Mouse (Mus musculus): Measurements from ENCODE around the gene Hat1.
"Not testable (repeated sequence)": the region's sequence is repeated elsewhere in the genome, so short reads cannot be mapped to it uniquely, and the experiment has no call there.

Hat1 gene

DNA sequence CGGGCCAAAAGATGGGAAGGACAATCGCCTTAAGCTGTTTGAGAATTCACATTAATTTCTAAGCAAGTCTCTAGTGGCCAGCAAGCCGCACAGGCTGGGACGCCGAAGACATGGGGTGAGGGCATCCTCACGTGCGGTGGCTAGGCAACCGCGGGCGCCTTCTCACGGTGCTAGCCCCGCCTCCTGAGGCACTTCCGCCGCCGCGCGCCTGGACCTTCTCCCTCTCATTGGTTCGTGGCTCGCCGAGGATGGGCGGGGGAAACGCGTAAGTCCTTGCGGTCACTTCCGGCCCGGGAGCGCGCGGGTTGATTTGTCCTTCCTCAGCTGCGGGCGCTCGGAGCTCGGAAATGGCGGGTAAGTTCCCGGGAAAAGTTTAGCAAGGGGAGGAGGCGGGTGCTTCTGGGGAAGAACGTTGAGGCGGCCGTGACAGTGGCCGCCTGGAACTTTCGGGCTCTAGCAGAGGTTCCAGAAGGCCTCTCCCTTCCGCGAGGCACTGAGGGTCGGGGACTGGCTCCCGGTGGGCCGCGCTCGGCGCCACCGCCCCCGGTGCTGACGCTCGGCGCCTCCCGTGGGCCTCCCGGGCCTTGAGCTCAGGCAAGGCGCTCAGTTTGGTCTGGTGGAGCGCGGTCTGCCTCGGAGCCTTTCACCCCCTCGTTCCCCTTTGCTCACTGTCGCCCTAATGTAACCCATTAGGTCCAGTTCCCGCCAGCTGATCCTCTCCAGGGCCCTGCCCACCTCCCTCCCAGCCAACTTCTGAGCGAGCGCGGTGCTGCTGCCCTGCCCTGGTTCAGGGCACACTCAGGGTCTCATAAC lies at the start of gene Hat1:
TSS of gene Hat1 (plus strand) at position 8 of the 813 bp plus-strand sequence.
- peak; percentile 90 to 97 for DNase-seq (ENCODE audit: low spot score in 2 of 2)

DNA sequence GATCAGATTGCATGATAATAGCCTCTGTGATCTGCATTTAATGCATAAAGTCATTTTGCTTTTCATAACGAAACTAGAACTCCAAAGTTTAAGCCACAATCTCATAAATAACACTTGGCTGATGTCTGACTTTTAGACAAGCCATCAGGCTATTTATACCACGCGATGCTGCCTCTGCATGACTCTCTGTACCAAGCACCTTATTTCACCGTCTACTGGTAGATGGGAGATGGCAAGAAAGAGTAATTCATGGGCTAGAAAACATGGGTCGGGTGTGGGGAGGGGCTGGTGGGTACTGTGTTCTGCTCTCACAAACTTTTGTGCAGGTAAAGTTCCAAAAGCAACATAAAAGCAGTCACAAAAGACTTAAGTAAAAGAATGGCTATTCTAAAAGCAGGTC lies 48.6 kb upstream of the Hat1 start:
- no peak for DNase-seq (ENCODE audit: low spot score in 2 of 2)

- no peak for DNase-seq (ENCODE audit: low spot score in 2 of 2)
Measured at GRCm38 (mm10) chr2:71343884-71344640, 44.7 kb upstream of the Hat1 start.

DNA sequence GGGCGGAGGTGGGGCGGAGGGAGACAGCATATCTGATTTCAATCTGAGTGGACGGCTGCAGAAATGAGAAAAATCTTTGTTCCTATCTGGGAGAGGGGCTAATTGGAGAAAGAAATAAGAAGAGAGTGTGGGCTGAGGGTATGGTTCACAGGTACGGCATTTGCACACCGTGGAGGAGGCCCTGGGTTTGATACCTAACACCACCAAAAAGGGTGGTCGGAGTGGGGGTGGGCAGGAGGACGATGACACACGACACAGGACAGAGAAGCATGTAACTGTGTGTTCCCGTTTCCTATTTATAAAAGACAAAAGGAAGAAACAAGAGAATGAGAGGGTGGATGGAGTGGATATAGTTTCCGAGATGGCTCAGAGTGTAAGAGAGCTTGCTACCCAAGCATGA lies 41.6 kb upstream of the Hat1 start:
- no peak for DNase-seq (ENCODE audit: low spot score in 2 of 2)

- DNase-seq (ENCODE audit: low spot score in 2 of 2) = no peak
Measured at GRCm38 (mm10) chr2:71347732-71348490, 40.8 kb upstream of the Hat1 start.

DNA sequence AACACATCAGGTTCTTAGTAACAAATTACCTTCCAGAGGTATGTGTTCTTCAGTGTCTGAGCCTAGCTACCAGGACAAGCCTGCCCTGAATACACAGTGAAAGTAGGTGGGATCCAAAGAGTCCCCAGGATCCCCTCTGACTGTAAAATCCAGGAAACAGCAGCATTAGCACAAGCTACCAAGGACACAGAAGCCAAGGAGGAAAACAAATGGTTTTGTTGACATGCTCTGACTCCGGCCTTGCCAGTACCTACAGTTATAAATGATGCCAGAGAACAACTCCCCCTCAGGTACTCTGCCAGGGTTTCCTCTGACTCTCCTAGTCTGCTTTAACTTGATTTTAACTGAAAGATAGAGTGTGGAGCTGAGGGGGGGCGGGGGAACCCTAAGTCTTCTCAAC lies 39.2 kb upstream of the Hat1 start:
- DNase-seq (ENCODE audit: low spot score in 2 of 2) = no peak

- DNase-seq (ENCODE audit: low spot score in 2 of 2) = no peak
Measured at GRCm38 (mm10) chr2:71350181-71350580, 38.6 kb upstream of the Hat1 start.

DNA sequence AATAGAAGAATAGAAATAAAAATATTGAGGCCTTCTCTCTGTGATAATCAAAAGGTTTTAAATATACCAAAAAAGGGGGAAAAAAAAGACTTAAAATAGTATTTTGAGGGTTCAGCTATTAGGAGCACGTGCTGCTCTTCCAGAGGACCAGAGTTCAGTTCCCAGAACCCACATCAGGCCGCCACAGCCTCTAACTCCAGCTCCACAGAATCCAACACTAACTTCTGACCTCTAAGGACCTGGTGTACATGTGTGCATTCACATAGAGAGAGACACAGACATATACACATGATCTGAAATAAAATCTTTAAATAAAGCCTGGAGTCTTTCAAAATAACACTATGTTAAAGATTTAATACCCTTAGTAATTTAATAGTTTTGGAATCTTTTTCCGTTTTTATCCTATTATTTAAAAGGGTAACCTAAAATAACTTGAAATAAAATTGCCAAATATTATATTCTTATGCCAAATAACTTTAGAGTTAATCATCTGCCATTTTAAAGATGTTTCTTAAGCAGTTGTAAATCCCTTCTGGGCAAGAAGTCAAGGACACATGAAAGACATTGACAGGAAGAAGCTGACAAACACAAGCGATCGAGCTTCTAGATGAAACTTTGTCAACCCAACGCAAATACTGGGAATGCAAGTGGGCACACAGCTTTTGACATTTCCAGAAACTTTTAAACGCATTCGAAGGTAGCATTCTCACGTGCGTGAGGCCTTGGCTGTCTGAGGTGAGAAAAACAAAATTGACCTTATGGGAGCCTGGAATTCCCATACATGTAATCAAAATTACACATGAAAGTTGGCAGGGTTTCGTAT lies 37.6 kb upstream of the Hat1 start:
- DNase-seq (ENCODE audit: low spot score in 2 of 2) = no peak

DNA sequence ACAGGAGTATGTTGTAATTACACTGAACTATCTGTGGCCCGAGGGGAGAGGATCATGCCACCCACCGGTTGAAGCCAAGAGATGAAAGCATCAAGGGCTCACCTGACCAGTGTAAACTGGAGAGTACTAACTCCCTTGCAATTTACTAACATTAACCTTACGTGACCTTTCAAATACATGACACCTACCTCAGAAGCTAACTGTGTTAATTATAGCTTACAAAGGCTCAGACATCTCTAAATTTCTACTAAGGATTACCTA lies 37.1 kb upstream of the Hat1 start:
- DNase-seq (ENCODE audit: low spot score in 2 of 2) = no peak

DNA sequence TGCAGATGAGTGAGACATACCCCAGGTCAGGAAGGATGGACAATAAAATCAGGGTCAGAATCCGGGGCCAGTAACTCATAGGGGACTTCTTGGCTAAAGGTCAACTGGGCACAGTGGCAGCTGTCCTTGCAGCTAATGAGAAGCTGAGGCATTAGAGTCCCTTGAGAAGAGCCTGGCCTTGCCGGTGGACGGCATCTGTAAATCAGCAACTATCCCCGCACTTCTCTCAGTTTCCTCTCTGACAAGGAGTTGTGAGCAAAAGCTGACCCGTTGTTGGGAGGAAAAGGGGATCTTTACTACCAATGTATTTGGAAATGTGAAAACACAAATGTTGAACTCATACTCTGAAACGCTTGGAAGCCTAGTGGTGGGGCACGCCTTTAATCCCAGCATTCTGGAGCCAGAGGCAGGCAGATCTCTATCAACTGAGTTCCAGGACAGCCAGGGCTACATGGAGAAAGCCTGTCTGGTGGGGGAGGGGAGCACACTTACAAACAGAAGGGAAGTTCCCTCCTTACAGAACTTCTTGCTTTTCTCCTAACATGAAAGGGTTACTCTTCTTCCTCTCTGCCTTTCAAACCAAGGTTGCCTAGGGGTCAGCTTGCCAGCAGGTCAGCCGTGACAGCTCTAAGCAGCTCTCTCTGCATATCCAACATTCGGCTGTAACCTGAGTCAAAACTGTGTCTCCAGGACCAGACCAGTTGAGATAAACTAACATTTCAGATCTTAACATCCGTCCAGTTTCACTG lies 35.3 kb upstream of the Hat1 start:
- DNase-seq (ENCODE audit: low spot score in 2 of 2) = no peak

DNA sequence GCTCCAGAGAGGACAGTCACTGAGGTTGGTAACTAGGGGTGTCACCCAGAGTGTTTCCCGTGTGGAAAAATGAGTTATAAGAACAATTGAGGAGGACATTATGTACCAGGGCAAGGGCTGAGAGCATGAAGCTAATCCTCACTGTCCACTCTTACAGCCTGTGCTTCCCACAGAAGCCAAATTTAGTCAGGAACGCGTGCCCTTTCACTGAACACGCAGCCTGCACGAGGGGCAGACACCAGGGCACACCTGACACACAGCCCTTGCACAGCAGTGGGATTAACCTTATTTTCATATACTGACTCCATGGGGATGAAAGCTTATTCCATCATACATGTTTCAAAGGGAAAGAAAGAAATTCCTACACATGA lies 34.7 kb upstream of the Hat1 start:
- DNase-seq (ENCODE audit: low spot score in 2 of 2) = no peak

GRCm38 (mm10) chr2:71358347-71358746 lies 30.4 kb upstream of the Hat1 start:
- DNase-seq (ENCODE audit: low spot score in 2 of 2) = no peak

DNA sequence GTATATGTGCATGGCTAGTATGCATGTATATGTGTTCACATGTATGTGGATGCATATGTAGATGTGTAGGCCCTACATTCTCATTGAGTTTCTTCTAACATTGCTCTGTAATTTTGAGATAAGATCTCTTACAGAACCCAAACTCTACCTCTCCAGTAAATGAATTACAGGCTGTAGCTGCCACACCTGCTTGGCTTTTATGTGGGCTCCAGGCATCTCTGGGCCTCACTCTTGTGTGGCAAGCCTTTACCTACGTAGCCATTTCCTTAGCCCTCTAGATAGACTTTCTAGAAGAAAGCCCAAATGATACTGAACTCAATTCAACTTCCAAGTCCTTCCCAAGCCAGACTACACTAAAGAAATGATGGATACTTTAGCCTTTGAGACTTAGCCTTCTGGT lies 28.6 kb upstream of the Hat1 start:
- no peak for DNase-seq (ENCODE audit: low spot score in 2 of 2)

DNA sequence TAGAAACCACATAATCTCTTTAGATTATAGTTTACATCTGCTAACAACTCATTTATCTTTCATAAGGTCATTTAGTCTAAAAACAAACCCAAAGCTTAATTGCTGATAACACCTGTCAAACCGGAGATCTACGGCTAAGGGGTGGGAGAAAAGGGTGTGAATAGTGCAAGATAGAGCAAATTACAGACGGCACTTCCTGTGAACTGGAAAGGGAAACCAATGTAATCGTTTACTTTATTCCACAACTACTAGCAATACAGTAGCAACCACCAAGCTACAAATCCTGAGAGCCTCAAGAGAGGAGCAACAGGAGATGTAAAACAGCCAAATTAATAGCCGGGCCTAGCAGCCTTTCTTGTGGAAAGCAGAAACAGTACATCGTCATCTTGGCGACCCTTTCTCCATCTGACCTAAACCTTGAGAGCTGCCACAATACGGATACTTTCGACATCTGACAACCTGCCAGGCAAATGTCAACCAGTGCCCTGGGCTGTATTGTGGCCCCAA lies 22.1 kb upstream of the Hat1 start:
- DNase-seq (ENCODE audit: low spot score in 2 of 2) = no peak

- peak; percentile 81 to 89 for DNase-seq (ENCODE audit: low spot score in 2 of 2)
Measured at GRCm38 (mm10) chr2:71367125-71367880, 21.5 kb upstream of the Hat1 start, which contains the start of gene Slc25a12. TSS of gene Slc25a12 (minus strand) at chr2:71367749.

GRCm38 (mm10) chr2:71368086-71368485 lies 20.7 kb upstream of the Hat1 start:
- DNase-seq (ENCODE audit: low spot score in 2 of 2) = peak in 1 of 2 experiments; percentile 22

DNA sequence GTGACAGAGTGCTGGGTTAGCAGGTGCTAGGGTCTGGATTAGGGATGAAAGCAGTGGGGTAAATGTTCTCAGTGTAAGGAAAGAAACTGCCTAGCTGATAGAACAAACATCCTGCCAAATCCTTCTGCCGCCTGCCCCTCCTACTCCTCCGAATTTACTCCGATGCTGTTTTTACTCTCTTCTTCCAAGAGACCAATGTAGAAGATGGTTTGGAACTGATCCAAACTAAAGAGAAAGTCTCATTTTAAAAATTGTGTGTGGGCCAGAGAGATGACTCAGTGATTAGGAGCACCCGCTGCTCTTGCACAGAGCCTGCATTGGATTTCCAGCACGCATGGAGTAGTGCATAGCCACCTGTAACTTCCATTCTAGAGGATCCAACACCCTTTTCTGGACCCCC lies 17.0 kb upstream of the Hat1 start:
- no peak for DNase-seq (ENCODE audit: low spot score in 2 of 2)

- DNase-seq (ENCODE audit: low spot score in 2 of 2) = not testable (repeated sequence)
Measured at GRCm38 (mm10) chr2:71372261-71372660, 16.5 kb upstream of the Hat1 start.

- DNase-seq (ENCODE audit: low spot score in 2 of 2) = no peak
Measured at GRCm38 (mm10) chr2:71374275-71375155, 14.2 kb upstream of the Hat1 start.

All from spleen, postnatal 10 days (tissue).